Mouse (Mus musculus): ENCODE data around the gene Rab20.

- TF ChIP-seq CTCF (IDR thresholded peaks at IDR 0.05; ENCODE audit: low read depth, low read length) (no peak), POLR2A (IDR thresholded peaks at IDR 0.05; ENCODE audit: extremely low read depth, insufficient read depth, low read length) (no peak)
Measured at GRCm38 (mm10) chr8:11459016-11459415, 19.5 kb downstream of the Rab20 start.

Data from liver, adult 2 months (tissue).